Mouse (Mus musculus): ENCODE measurements at regions not wholly inside any gene's neighbourhood (a gene's known extent, or its start where the extent isn't known, plus 50 kb on each side); places are given as distances from the start of the nearest gene placed in this dataset.
A peak's percentile ranks its signal among the peaks of the same experiment; 100 is the strongest.

GRCm38 (mm10) chr12:71773891-71774290 is 57.0 kb upstream of the Daam1 start:
- TF ChIP-seq CTCF (IDR thresholded peaks at IDR 0.05; ENCODE audit: borderline replicate concordance, extremely low read depth, insufficient read depth, insufficient read length) = no peak
- TF ChIP-seq POLR2A (IDR thresholded peaks at IDR 0.05; ENCODE audit: borderline replicate concordance, extremely low read depth, insufficient read depth, insufficient read length, poor library complexity, severe bottlenecking) = no peak

GRCm38 (mm10) chr12:71775126-71775525 is 55.8 kb upstream of the Daam1 start:
- DNase-seq (ENCODE audit: low read depth) = no peak
- TF ChIP-seq POLR2A (IDR thresholded peaks at IDR 0.05; ENCODE audit: borderline replicate concordance, extremely low read depth, insufficient read depth, insufficient read length, poor library complexity, severe bottlenecking) (no peak), CTCF (IDR thresholded peaks at IDR 0.05; ENCODE audit: borderline replicate concordance, extremely low read depth, insufficient read depth, insufficient read length) (no peak)

More at GRCm38 (mm10) chr12:71773891-71774290, 57.0 kb upstream of the Daam1 start:
- no peak for DNase-seq (ENCODE audit: low read depth)

GRCm38 (mm10) chr12:71778137-71778536 is 52.7 kb upstream of the Daam1 start:
- no peak for TF ChIP-seq CTCF (IDR thresholded peaks at IDR 0.05; ENCODE audit: borderline replicate concordance, extremely low read depth, insufficient read depth, insufficient read length)
- no peak for TF ChIP-seq POLR2A (IDR thresholded peaks at IDR 0.05; ENCODE audit: borderline replicate concordance, extremely low read depth, insufficient read depth, insufficient read length, poor library complexity, severe bottlenecking)
- DNase-seq (ENCODE audit: low read depth) = peak; percentile 79

GRCm38 (mm10) chr12:71778948-71779347 is 51.9 kb upstream of the Daam1 start:
- DNase-seq (ENCODE audit: low read depth) = no peak
- TF ChIP-seq POLR2A (IDR thresholded peaks at IDR 0.05; ENCODE audit: borderline replicate concordance, extremely low read depth, insufficient read depth, insufficient read length, poor library complexity, severe bottlenecking) (no peak), CTCF (IDR thresholded peaks at IDR 0.05; ENCODE audit: borderline replicate concordance, extremely low read depth, insufficient read depth, insufficient read length) (no peak)

GRCm38 (mm10) chr12:71779418-71779817 is 51.5 kb upstream of the Daam1 start:
- no peak for TF ChIP-seq CTCF (IDR thresholded peaks at IDR 0.05; ENCODE audit: borderline replicate concordance, extremely low read depth, insufficient read depth, insufficient read length)
- no peak for TF ChIP-seq POLR2A (IDR thresholded peaks at IDR 0.05; ENCODE audit: borderline replicate concordance, extremely low read depth, insufficient read depth, insufficient read length, poor library complexity, severe bottlenecking)
- DNase-seq (ENCODE audit: low read depth) = no peak

All from brain, embryonic 14.5 days (tissue).